Mouse (Mus musculus): ENCODE results near the gene Defb19. TPM values are rescaled to one million over a fixed set of nuclear protein-coding genes. Genes with fewer than 3 reads are reported as not detected.

Defb19 gene
- polyA plus RNA-seq, 1 experiment from 2014 or later = not detected

DNA sequence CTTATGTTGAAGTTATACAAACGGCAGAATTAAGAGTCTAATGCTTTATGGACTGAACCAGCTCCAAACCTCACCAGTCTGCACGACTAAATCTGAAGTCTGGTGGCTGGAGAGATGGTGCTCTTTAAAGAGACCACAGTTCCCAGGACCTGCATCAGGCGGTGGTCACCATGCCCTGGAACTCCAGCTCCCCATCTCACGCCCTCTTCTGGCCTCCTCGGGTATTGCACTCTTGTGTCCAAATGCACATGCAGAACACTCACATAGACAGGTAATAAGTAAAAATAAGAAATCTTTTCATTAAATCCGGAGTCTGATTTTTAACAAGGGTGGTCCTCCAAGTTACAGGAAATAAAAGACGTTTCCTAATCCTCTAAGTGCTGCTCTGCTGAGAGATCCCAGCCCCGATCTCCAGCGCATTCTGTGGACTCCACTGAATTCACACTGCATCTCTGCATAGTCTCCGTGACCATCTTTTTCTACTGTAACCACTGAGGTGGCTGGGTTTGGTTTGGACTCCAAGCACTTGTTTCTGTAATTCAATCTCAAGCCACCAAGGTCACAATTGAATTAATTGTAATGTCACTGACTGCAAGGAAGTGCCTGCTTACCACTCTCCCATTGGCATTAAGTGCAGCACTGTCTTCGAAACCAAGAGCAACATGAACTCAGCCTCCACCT is 7.9 kb downstream of the Defb19 start, which contains the start of gene Defb21:
TSS of gene Defb21 (plus strand) at position 631 of the 681 bp plus-strand sequence.
- Histone ChIP-seq H3K9me3 (no peaks in the 10 kb centered on the region), H3K9ac (no peak within 1 kb of the TSS), H3K4me1 (no peaks in the 10 kb centered on the region), H3K27me3 (replicated peaks) (no peaks in the 10 kb centered on the region), H3K4me2 (replicated peaks) (no peak within 1 kb of the TSS), H3K4me3 (no peak within 1 kb of the TSS), H3K27ac (no peak within 1 kb of the TSS), H3K36me3 (no peaks in the 10 kb centered on the region)
- ATAC-seq (ENCODE audit: low FRiP score, low read depth) = no peak
- 68% methylated on average over 11 of the region's 11 CpGs for WGBS

DNA sequence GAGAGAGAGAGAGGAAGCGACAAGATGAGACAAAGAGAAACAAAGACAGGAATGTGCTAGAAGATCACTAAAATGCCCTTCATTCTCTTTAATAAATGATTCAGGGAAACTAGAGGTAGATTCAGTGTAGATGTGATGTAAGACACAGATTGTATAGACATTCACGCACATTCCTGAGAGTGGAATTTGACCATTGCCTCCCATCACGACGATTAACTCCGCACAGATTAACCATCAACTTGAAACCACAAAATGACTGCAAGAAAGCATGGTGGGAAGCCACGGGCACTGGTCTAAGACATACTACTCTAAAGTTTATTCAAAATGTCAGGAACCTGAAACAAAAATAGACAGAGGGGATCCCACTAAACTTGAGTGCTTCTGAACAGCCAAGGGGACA is 9.8 kb downstream of the Defb19 start:
- Histone ChIP-seq H3K4me2 (replicated peaks) (no peak overlapping the region), H3K36me3 (no peaks in the 10 kb centered on the region), H3K4me3 (no peak overlapping the region), H3K27ac (no peak overlapping the region), H3K9ac (no peak overlapping the region), H3K9me3 (no peaks in the 10 kb centered on the region), H3K27me3 (replicated peaks) (no peaks in the 10 kb centered on the region), H3K4me1 (no peaks in the 10 kb centered on the region)
- no peak for ATAC-seq (ENCODE audit: low FRiP score, low read depth)
- 87% methylated on average over 6 of the region's 6 CpGs for WGBS

DNA sequence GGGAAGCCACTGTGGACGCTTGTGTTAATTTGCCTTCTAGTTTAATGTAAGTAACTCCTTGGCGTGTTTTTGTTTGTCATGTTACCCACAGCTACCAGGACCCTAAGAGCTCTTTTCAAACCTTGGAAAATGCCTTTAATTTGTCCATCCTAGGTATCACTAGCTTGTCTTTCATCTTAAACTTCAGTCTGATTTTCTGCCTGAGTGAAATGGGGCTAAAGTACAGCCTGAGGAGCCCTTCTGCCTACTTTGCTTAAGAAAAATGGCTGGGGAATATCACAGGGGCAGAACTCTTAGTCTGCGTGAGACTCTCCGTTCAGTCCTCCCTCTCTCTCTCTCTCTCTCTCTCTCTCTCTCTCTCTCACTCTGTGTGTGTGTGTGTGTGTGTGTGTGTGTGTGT is 10.2 kb downstream of the Defb19 start:
- H3K27me3 ChIP-seq (replicated peaks) = no peaks in the 10 kb centered on the region
- H3K4me1 ChIP-seq = no peaks in the 10 kb centered on the region
- ATAC-seq (ENCODE audit: low FRiP score, low read depth) = no peak
- no peak overlapping the region for H3K9ac ChIP-seq
- H3K9me3 ChIP-seq = no peaks in the 10 kb centered on the region
- H3K27ac ChIP-seq = no peak overlapping the region
- H3K36me3 ChIP-seq = no peaks in the 10 kb centered on the region
- WGBS = 84% methylated on average over 4 of the region's 4 CpGs
- no peak overlapping the region for H3K4me3 ChIP-seq
- H3K4me2 ChIP-seq (replicated peaks) = no peak overlapping the region

DNA sequence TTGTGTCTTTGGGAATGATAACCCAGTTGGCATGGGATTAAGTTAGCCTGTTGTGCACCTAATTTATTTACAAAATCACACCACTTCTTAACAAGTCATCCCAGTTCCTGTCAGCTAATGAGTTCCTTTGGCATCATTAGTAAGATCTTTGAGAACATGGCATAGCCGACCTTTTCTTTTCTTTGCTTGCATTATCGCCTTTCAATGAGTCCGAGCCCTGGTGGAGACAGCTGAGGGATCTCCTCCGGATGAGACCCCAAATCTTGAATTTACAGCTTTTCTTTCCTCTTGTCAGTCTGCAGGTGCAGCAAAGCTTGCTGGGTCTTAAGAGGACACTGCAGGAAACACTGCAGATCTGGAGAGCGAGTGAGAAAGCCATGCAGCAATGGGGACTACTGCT is 11.1 kb downstream of the Defb19 start, which contains the start of gene Gm17416:
TSS of gene Gm17416 (plus strand) at position 301 of the 400 bp plus-strand sequence.
- no peaks in the 10 kb centered on the region for H3K36me3 ChIP-seq
- H3K9me3 ChIP-seq = no peaks in the 10 kb centered on the region
- H3K27ac ChIP-seq = no peak within 1 kb of the TSS
- no peak for ATAC-seq (ENCODE audit: low FRiP score, low read depth)
- no peak within 1 kb of the TSS for H3K4me3 ChIP-seq
- no peak within 1 kb of the TSS for H3K9ac ChIP-seq
- no peak within 1 kb of the TSS for H3K4me2 ChIP-seq (replicated peaks)
- 92% methylated on average over 5 of the region's 5 CpGs for WGBS
- H3K27me3 ChIP-seq (replicated peaks) = no peaks in the 10 kb centered on the region
- H3K4me1 ChIP-seq = no peaks in the 10 kb centered on the region

DNA sequence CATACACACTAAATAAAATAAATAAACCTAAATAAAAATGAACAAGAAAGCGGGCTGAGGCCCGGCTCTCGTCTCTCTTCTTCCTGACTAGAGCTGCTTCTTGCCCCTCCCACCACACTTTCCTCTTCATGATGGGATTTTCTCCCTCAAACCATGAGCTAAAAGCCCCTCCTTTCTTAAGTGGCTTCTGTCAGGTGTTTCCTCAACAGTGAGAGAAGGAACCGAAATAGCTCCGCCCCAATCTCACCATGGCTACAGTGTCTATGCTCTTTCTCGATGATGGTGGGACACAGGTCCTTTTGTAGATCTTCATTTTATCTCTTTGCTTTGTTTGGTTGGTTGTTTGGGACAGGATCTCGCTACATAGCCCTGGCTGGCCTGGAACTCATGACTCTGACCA is 23.5 kb downstream of the Defb19 start:
- Histone ChIP-seq H3K36me3 (no peaks in the 10 kb centered on the region), H3K9ac (no peak overlapping the region), H3K4me3 (no peak overlapping the region), H3K9me3 (no peaks in the 10 kb centered on the region), H3K27me3 (replicated peaks) (no peaks in the 10 kb centered on the region), H3K4me2 (replicated peaks) (no peak overlapping the region), H3K27ac (no peak overlapping the region), H3K4me1 (no peaks in the 10 kb centered on the region)
- 89% methylated on average over 7 of the region's 7 CpGs for WGBS
- ATAC-seq (ENCODE audit: low FRiP score, low read depth) = no peak

- Histone ChIP-seq H3K36me3 (no peaks in the 10 kb centered on the region), H3K4me1 (no peaks in the 10 kb centered on the region), H3K9ac (no peak overlapping the region), H3K27ac (no peak overlapping the region), H3K27me3 (replicated peaks) (no peaks in the 10 kb centered on the region), H3K9me3 (no peaks in the 10 kb centered on the region), H3K4me2 (replicated peaks) (peak overlapping the region; percentile 38; the same call in 1 of the 2 replicates), H3K4me3 (no peak overlapping the region)
- ATAC-seq (ENCODE audit: low FRiP score, low read depth) = no peak
- 14% methylated on average over 16 of the region's 16 CpGs for WGBS
These were observed 26.2 kb downstream of the Defb19 start for GRCm38 (mm10) chr2:152553774-152554423.

DNA sequence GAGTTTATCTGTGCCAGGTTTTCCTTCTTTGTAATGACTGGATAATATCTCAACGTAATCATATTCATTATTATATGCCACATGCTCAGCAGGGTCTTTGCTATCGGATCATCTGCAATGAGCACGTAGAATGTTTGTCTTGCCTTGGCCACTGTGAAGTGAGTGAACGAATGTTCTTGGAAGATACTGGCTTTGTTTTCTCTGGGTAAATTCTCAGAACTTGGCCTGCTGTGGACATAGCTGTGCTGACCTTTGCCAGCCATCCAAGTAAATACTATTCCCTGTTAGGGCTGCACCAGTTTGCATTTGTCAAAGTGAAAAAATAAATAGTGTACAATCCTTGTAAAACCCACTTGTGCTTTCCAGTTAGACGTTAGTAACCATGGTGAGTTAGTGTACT is 32.0 kb downstream of the Defb19 start:
- no peak overlapping the region for H3K27ac ChIP-seq
- ATAC-seq (ENCODE audit: low FRiP score, low read depth) = no peak
- H3K4me3 ChIP-seq = no peak overlapping the region
- H3K4me1 ChIP-seq = no peaks in the 10 kb centered on the region
- H3K27me3 ChIP-seq (replicated peaks) = no peaks in the 10 kb centered on the region
- no peaks in the 10 kb centered on the region for H3K9me3 ChIP-seq
- WGBS = 73% methylated on average over 5 of the region's 5 CpGs
- no peak overlapping the region for H3K9ac ChIP-seq
- no peaks in the 10 kb centered on the region for H3K36me3 ChIP-seq
- no peak overlapping the region for H3K4me2 ChIP-seq (replicated peaks)

- no peak overlapping the region for H3K4me2 ChIP-seq (replicated peaks)
- H3K27me3 ChIP-seq (replicated peaks) = no peaks in the 10 kb centered on the region
- H3K36me3 ChIP-seq = no peaks in the 10 kb centered on the region
- H3K4me1 ChIP-seq = no peaks in the 10 kb centered on the region
- ATAC-seq (ENCODE audit: low FRiP score, low read depth) = no peak
- H3K4me3 ChIP-seq = no peak overlapping the region
- 29% methylated on average over 4 of the region's 4 CpGs for WGBS
- no peak overlapping the region for H3K27ac ChIP-seq
- H3K9ac ChIP-seq = no peak overlapping the region
- no peaks in the 10 kb centered on the region for H3K9me3 ChIP-seq
These were observed 35.4 kb downstream of the Defb19 start for GRCm38 (mm10) chr2:152544691-152545090.

DNA sequence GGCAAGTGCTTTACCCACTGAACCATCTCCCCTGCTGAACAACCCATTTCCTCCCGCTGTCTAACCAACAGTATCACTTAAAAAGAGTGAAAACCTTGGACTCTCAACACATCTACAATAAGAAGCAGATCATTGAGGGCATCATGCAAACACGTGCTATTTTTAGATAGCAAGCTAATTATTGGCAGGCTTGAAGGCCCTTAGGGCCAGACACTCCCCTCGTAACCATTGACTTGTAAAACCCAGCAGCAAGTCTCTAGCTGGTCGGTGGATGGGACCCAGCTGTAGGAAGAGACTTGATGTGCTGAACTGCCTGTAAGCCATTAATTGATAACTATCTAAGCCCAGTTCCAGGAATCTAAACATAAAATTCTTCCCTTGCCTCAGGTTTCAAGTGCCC is 36.6 kb downstream of the Defb19 start:
- H3K27me3 ChIP-seq (replicated peaks) = no peaks in the 10 kb centered on the region
- WGBS = 80% methylated on average over 4 of the region's 4 CpGs
- no peak overlapping the region for H3K4me3 ChIP-seq
- no peaks in the 10 kb centered on the region for H3K9me3 ChIP-seq
- H3K4me2 ChIP-seq (replicated peaks) = no peak overlapping the region
- no peak overlapping the region for H3K27ac ChIP-seq
- H3K4me1 ChIP-seq = no peaks in the 10 kb centered on the region
- ATAC-seq (ENCODE audit: low FRiP score, low read depth) = no peak
- H3K9ac ChIP-seq = no peak overlapping the region
- no peaks in the 10 kb centered on the region for H3K36me3 ChIP-seq

- Histone ChIP-seq H3K9ac (no peak overlapping the region), H3K4me1 (no peaks in the 10 kb centered on the region), H3K36me3 (no peaks in the 10 kb centered on the region), H3K4me2 (replicated peaks) (no peak overlapping the region), H3K27ac (no peak overlapping the region), H3K4me3 (no peak overlapping the region), H3K27me3 (replicated peaks) (no peaks in the 10 kb centered on the region), H3K9me3 (no peaks in the 10 kb centered on the region)
- ATAC-seq (ENCODE audit: low FRiP score, low read depth) = no peak
- 68% methylated on average over 2 of the region's 2 CpGs for WGBS
These were observed 37.2 kb downstream of the Defb19 start for GRCm38 (mm10) chr2:152542897-152543296.

GRCm38 (mm10) chr2:152541979-152542378 is 38.1 kb downstream of the Defb19 start:
- Histone ChIP-seq H3K4me3 (no peak overlapping the region), H3K4me2 (replicated peaks) (no peak overlapping the region), H3K27ac (no peak overlapping the region), H3K9ac (no peak overlapping the region), H3K4me1 (no peaks in the 10 kb centered on the region), H3K36me3 (no peaks in the 10 kb centered on the region), H3K27me3 (replicated peaks) (no peaks in the 10 kb centered on the region), H3K9me3 (no peaks in the 10 kb centered on the region)
- no peak for ATAC-seq (ENCODE audit: low FRiP score, low read depth)
- 88% methylated on average over 9 of the region's 9 CpGs for WGBS

- H3K36me3 ChIP-seq = no peaks in the 10 kb centered on the region
- no peak within 1 kb of the TSS for H3K4me3 ChIP-seq
- no peak for ATAC-seq (ENCODE audit: low FRiP score, low read depth)
- no peak within 1 kb of the TSS for H3K4me2 ChIP-seq (replicated peaks)
- 50% methylated on average over 13 of the region's 13 CpGs for WGBS
- no peak within 1 kb of the TSS for H3K9ac ChIP-seq
- no peak within 1 kb of the TSS for H3K27ac ChIP-seq
- H3K27me3 ChIP-seq (replicated peaks) = no peaks in the 10 kb centered on the region
- no peaks in the 10 kb centered on the region for H3K4me1 ChIP-seq
- no peaks in the 10 kb centered on the region for H3K9me3 ChIP-seq
These were observed 40.0 kb downstream of the Defb19 start, which contains the start of gene Defb29 for GRCm38 (mm10) chr2:152539944-152540710. Gene Defb29, minus strand, starts transcription at chr2:152540098.

All from neural tube, embryonic 12.5 days (tissue).